31 mouse cellular contexts compared by ENCODE assay signal in the genomic region with DNA sequence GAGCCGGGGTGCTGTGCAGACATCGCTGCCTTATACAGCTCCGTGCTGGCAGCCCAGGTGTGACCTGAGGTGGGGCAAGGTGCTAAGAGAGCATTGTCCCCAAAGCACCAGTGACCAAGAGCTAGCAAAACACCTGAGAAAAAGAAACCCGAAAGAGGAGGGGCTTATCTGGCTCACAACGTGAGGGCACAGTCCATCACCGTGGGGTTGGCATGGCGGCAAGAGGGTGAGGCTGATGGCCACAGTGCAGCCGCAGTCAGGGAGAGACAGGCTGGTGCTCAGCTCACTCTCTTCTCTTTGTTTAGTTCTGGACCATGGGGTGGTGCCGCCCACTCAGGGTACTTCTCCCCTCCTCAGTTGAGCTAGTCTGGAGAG. TPM values are rescaled to one million over a fixed set of nuclear protein-coding genes. Genes with fewer than 3 reads are reported as not detected.
DNase-seq lines count a peak whose midpoint lies in the region; ATAC-seq and TF ChIP-seq lines count a peak whose summit lies in the region.
"Had no signal": no experiment of that assay in that cellular context is flagged by ENCODE, and none has a peak within 500 bp of the region (broad histone marks: within the 10 kb centered on the region; RNA-seq: fewer than 3 reads in every experiment).

No protein-coding gene starts in this region.

- H3K4me3 ChIP-seq in heart, embryonic 10.5 days: no peak overlapping the region
- no peak overlapping the region for H3K4me3 ChIP-seq in lung, embryonic 16.5 days (ENCODE audit: low read length)
- no peak overlapping the region for H3K4me3 ChIP-seq in intestine, embryonic 16.5 days (ENCODE audit: low read length)
- H3K4me3 ChIP-seq in stomach, postnatal 0 days (ENCODE audit: low read depth, low read length): no peak overlapping the region
- H3K4me3 ChIP-seq in kidney, embryonic 14.5 days (ENCODE audit: low read length): no peak overlapping the region
- H3K4me3 ChIP-seq: embryonic facial prominence, embryonic 12.5 days; heart, embryonic 12.5 days; hindbrain, embryonic 15.5 days; kidney, embryonic 15.5 days; limb, embryonic 13.5 days; liver, embryonic 12.5 days; megakaryocyte, embryonic 14.5 days; midbrain, embryonic 13.5 days had no signal

- 85% methylated on average over 9 of the region's 9 CpGs for WGBS in heart, embryonic 10.5 days
- 70% methylated on average over 9 of the region's 9 CpGs for WGBS in lung, embryonic 16.5 days
- WGBS in intestine, embryonic 16.5 days: 57% methylated on average over 9 of the region's 9 CpGs
- WGBS in stomach, postnatal 0 days: 50% methylated on average over 9 of the region's 9 CpGs
- 90% methylated on average over 9 of the region's 9 CpGs for whole genome bisulfite sequencing in kidney, embryonic 14.5 days

- no peaks in the 10 kb centered on the region for H3K36me3 ChIP-seq in heart, embryonic 10.5 days
- H3K36me3 ChIP-seq in lung, embryonic 16.5 days (ENCODE audit: control insufficient read depth, insufficient read depth, low read length): no peaks in the 10 kb centered on the region
- H3K36me3 ChIP-seq in intestine, embryonic 16.5 days (ENCODE audit: control insufficient read depth, insufficient read depth, low read length): no peaks in the 10 kb centered on the region
- no peaks in the 10 kb centered on the region for H3K36me3 ChIP-seq in stomach, postnatal 0 days (ENCODE audit: control insufficient read depth, insufficient read depth, low read length)
- no peaks in the 10 kb centered on the region for H3K36me3 ChIP-seq in kidney, embryonic 14.5 days (ENCODE audit: control insufficient read depth, insufficient read depth, low read length)
- H3K36me3 ChIP-seq: embryonic facial prominence, embryonic 12.5 days; heart, embryonic 12.5 days; hindbrain, embryonic 15.5 days; kidney, embryonic 15.5 days; limb, embryonic 13.5 days; liver, embryonic 12.5 days; midbrain, embryonic 13.5 days had no signal

- no peak overlapping the region for H3K9ac ChIP-seq in lung, embryonic 16.5 days (ENCODE audit: low read length)
- 0 out of 2 replicates have a peak overlapping the region, but pooled peaks have one; percentile 15 for H3K9ac ChIP-seq in intestine, embryonic 16.5 days (ENCODE audit: low read depth, low read length)
- H3K9ac ChIP-seq in stomach, postnatal 0 days (ENCODE audit: low read length): no peak overlapping the region
- no peak overlapping the region for H3K9ac ChIP-seq in kidney, embryonic 14.5 days (ENCODE audit: low read depth, low read length)
- H3K9ac ChIP-seq: embryonic facial prominence, embryonic 12.5 days; heart, embryonic 12.5 days; hindbrain, embryonic 15.5 days; kidney, embryonic 15.5 days; limb, embryonic 13.5 days; liver, embryonic 12.5 days; liver, postnatal 0 days; midbrain, embryonic 13.5 days had no signal

- DNase-seq in heart, embryonic 10.5 days (ENCODE audit: low spot score): no peak
- DNase-seq in heart, adult 18-20 months: no peak
- no peak for DNase-seq in lung, adult 18-20 months
- peak; percentile 51 for DNase-seq in stomach, postnatal 0 days (ENCODE audit: low spot score)
- no peak for DNase-seq in thymus, adult 18-20 months
- DNase-seq: adrenal gland, postnatal 10 days; cerebellum, adult 8-10 months; cerebellum, postnatal 25 days; gastrocnemius, postnatal 25 days; heart, adult 11 months; heart, postnatal 4 days; kidney, postnatal 25 days; liver, postnatal 0 days; lung, postnatal 4 days; retina, postnatal 1 day; right cerebral cortex, postnatal 14 days; thymus, postnatal 25 days had no signal

- 0 out of 2 replicates have a peak, but pooled peaks have one; percentile 2 for ATAC-seq in lung, embryonic 16.5 days (ENCODE audit: low read depth)
- ATAC-seq in intestine, embryonic 16.5 days: peak; percentile 24
- peak; percentile 47 for ATAC-seq in stomach, postnatal 0 days (ENCODE audit: low FRiP score, low TSS enrichment)
- no peak for ATAC-seq in kidney, embryonic 14.5 days (ENCODE audit: low FRiP score, low TSS enrichment)
- ATAC-seq: forebrain, embryonic 16.5 days; inflammation-experienced regulatory T-cells, adult 6 months; liver, embryonic 12.5 days; liver, postnatal 0 days; midbrain, embryonic 13.5 days; Patski had no signal

- no peaks in the 10 kb centered on the region for H3K9me3 ChIP-seq in heart, embryonic 10.5 days
- H3K9me3 ChIP-seq in lung, embryonic 16.5 days (ENCODE audit: control insufficient read depth, low read length): no peaks in the 10 kb centered on the region
- H3K9me3 ChIP-seq in intestine, embryonic 16.5 days (ENCODE audit: control insufficient read depth, low read length): no peaks in the 10 kb centered on the region
- H3K9me3 ChIP-seq in stomach, postnatal 0 days (ENCODE audit: control insufficient read depth, low read length): no peaks in the 10 kb centered on the region
- H3K9me3 ChIP-seq in kidney, embryonic 14.5 days (ENCODE audit: control insufficient read depth, low read length): no peaks in the 10 kb centered on the region
- H3K9me3 ChIP-seq: embryonic facial prominence, embryonic 12.5 days; hindbrain, embryonic 15.5 days; kidney, embryonic 15.5 days; limb, embryonic 13.5 days; liver, embryonic 12.5 days; midbrain, embryonic 13.5 days had no signal

- no peak for TF ChIP-seq CTCF in stomach, postnatal 0 days (IDR thresholded peaks at IDR 0.05; ENCODE audit: low read depth)

- peak overlapping the region; percentile 30; the same call in 1 of the 2 replicates for H3K27ac ChIP-seq in heart, embryonic 10.5 days
- no peak overlapping the region for H3K27ac ChIP-seq in lung, embryonic 16.5 days (ENCODE audit: low read length)
- H3K27ac ChIP-seq in intestine, embryonic 16.5 days (ENCODE audit: low read length): peak overlapping the region; percentile 57
- H3K27ac ChIP-seq in stomach, postnatal 0 days (replicated peaks): peak overlapping the region; percentile 80
- H3K27ac ChIP-seq in kidney, embryonic 14.5 days (ENCODE audit: low read depth, low read length): no peak overlapping the region
- H3K27ac ChIP-seq: embryonic facial prominence, embryonic 12.5 days; hindbrain, embryonic 15.5 days; kidney, embryonic 15.5 days; limb, embryonic 13.5 days; liver, embryonic 12.5 days; midbrain, embryonic 13.5 days had no signal

- H3K27me3 ChIP-seq in heart, embryonic 10.5 days (ENCODE audit: insufficient read depth, poor library complexity, severe bottlenecking): peaks cover 26% of the 10 kb centered on the region
- H3K27me3 ChIP-seq in lung, embryonic 16.5 days (ENCODE audit: control insufficient read depth, insufficient read depth, low read depth, low read length): no peaks in the 10 kb centered on the region
- H3K27me3 ChIP-seq in intestine, embryonic 16.5 days (replicated peaks; ENCODE audit: control insufficient read depth, insufficient read depth, low read length): no peaks in the 10 kb centered on the region
- H3K27me3 ChIP-seq in stomach, postnatal 0 days (ENCODE audit: control insufficient read depth, insufficient read depth, low read length): no peaks in the 10 kb centered on the region
- no peaks in the 10 kb centered on the region; the same call in 1 of the 2 replicates for H3K27me3 ChIP-seq in kidney, embryonic 14.5 days (ENCODE audit: control insufficient read depth, insufficient read depth, low read length)
- H3K27me3 ChIP-seq: embryonic facial prominence, embryonic 12.5 days; heart, embryonic 12.5 days; hindbrain, embryonic 15.5 days; limb, embryonic 13.5 days; midbrain, embryonic 13.5 days; Patski had no signal

- H3K4me1 ChIP-seq in heart, embryonic 10.5 days: peaks cover 25% of the 10 kb centered on the region
- peaks cover 14% of the 10 kb centered on the region for H3K4me1 ChIP-seq in lung, embryonic 16.5 days (replicated peaks; ENCODE audit: control insufficient read depth, insufficient read depth, low read length)
- H3K4me1 ChIP-seq in intestine, embryonic 16.5 days (ENCODE audit: control insufficient read depth, insufficient read depth, low read length): peaks cover 27% of the 10 kb centered on the region
- no peaks in the 10 kb centered on the region; the same call in none of the 2 replicates for H3K4me1 ChIP-seq in stomach, postnatal 0 days (replicated peaks; ENCODE audit: control insufficient read depth, insufficient read depth)
- H3K4me1 ChIP-seq in kidney, embryonic 14.5 days (ENCODE audit: control insufficient read depth, insufficient read depth, low read length): 0 out of 2 replicates have a peak, but pooled peaks cover 5% of the 10 kb centered on the region
- H3K4me1 ChIP-seq: embryonic facial prominence, embryonic 12.5 days; hindbrain, embryonic 15.5 days; megakaryocyte, embryonic 14.5 days; midbrain, embryonic 13.5 days had no signal

- no peak for TF ChIP-seq EP300 in stomach, postnatal 0 days (optimal IDR thresholded peaks at IDR 0.05)

- no peak overlapping the region for H3K4me2 ChIP-seq in lung, embryonic 16.5 days (ENCODE audit: low read depth, low read length)
- H3K4me2 ChIP-seq in intestine, embryonic 16.5 days (ENCODE audit: low read depth, low read length): no peak overlapping the region
- no peak overlapping the region for H3K4me2 ChIP-seq in stomach, postnatal 0 days (replicated peaks; ENCODE audit: low read depth)
- H3K4me2 ChIP-seq in kidney, embryonic 14.5 days (replicated peaks; ENCODE audit: low read depth, low read length): no peak overlapping the region
- H3K4me2 ChIP-seq: embryonic facial prominence, embryonic 12.5 days; heart, embryonic 12.5 days; hindbrain, embryonic 15.5 days; kidney, embryonic 15.5 days; limb, embryonic 13.5 days; liver, embryonic 12.5 days; midbrain, embryonic 13.5 days had no signal

RNA-seq across cellular contexts. Expression of a gene that starts 1.9 kb away (rescaled TPM):
- 18.1 and 18.3 TPM in 2 replicates for polyA plus RNA-seq in heart, embryonic 10.5 days (2016; fragmentation: Nextera tagmentation; extraction: Ambion mirVana)
- 10 to 100 TPM; 10.3 to 13.0 TPM for total RNA-seq in heart, adult 18-20 months (2021)
- polyA plus RNA-seq in lung, embryonic 16.5 days (2015; fragmentation: Nextera tagmentation; extraction: Ambion mirVana): 111 and 114 TPM in 2 replicates
- 19.9 and 20.3 TPM in 2 replicates for polyA plus RNA-seq in intestine, embryonic 16.5 days (2015; fragmentation: Nextera tagmentation; extraction: Ambion mirVana)
- 32.4 and 41.6 TPM in 2 replicates for polyA plus RNA-seq in stomach, postnatal 0 days (2015; fragmentation: Nextera tagmentation; extraction: Ambion mirVana)
- polyA plus RNA-seq in kidney, embryonic 14.5 days (2014; fragmentation: Nextera tagmentation; extraction: Ambion mirVana): 24.7 and 48.8 TPM in 2 replicates
- polyA plus RNA-seq: inflammation-experienced regulatory T-cells, adult 6 months had no signal

Comparison
In these comparisons a context has a peak if more than half of its experiments do, and no peak if none do; other contexts are left out.
1. H3K27ac ChIP-seq: peak in heart, embryonic 10.5 days (single experiment), intestine, embryonic 16.5 days (single experiment) and stomach, postnatal 0 days (single experiment); none in lung, embryonic 16.5 days (single experiment) and kidney, embryonic 14.5 days (single experiment).